Mouse (Mus musculus) liver (tissue): ENCODE results near the gene Catsperb.
"Not testable (repeated sequence)": the region's sequence is repeated elsewhere in the genome, so short reads cannot be mapped to it uniquely, and the experiment has no call there.

ENCODE experiments used
- DNase-seq: peaks from one replicate; pipeline ENCODE4 v3.0.0-alpha.2; 2020; ENCODE audit warnings: mixed read lengths

The Catsperb gene

DNA sequence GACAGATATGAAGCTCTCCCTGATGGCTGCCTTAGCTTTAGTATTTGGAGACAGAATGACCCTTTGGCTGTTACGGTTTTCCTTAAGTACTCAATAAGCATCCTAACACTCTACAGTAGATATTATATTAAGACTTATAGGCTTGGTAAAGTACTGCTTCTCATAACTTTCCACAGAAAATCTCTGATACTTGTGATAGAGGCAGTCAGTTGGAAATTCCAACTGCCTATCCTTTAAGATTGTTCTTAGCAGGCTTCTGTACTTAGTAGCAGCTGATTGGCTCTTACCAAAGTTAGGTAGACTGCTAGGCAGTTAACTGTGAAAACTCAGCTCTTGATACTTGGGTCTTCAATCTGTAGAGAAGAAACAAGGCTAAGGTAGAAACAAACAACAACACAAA, at the start of gene Catsperb:
Gene Catsperb, plus strand, starts transcription at position 301 of the 400 bp plus-strand sequence.
- not testable (repeated sequence) for DNase-seq

DNA sequence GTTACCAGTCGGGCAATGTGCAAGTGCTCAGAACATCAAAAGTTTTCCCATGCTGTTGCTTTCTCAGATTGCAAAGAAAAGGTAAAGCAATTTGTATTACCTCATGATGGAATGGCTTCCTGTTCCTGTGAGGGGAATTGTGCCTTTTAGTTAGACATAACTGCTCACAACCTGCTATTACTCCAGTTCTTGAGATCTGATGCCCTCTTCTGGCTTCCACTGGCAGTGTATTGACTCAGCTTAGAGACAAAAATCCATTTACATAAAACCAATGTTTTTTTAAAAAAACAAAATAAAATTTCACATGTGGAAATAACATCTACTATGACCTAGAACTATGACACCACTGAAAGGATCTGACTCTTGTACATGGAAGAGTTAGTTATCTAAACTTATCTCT, 43.0 kb upstream of the Catsperb start:
- DNase-seq = not testable (repeated sequence)

DNA sequence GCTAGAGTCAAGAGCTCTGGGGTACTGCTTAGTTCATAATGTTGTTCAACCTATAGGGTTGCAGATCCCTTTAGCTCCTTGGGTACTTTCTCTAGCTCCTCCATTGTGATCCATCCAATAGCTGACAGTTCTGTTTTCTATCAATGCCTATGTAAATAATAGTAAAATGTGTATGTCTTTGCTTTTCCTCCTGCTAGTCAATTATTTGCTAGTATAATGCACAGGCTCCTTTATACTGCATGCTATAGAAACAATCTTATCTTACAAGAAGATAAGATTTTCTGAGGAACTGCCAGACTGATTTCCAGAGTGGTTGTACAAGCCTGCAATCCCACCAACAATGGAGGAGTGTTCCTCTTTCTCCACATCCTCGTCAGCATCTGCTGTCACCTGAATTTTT, 23.0 kb upstream of the Catsperb start:
- not testable (repeated sequence) for DNase-seq

DNA sequence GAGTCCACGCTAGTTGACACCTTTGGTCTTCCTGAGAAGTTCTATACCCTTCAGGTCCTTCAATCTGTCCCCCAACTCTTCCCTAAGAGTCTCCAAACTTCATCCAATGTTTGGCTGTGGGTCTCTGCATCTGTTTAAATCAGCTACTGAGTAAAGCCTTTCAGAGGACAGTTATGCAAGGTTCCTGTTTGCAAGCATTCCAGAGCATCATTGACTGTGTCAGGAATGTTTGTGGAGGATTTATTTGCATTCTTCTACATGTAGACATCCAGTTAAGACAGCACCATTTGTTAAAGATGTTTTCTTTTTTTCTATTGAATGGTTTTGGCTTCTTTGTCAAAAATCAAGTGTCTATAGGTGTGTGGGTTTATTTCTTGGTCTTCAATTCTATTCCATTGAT, 21.7 kb downstream of the Catsperb start:
- DNase-seq = no peak

DNA sequence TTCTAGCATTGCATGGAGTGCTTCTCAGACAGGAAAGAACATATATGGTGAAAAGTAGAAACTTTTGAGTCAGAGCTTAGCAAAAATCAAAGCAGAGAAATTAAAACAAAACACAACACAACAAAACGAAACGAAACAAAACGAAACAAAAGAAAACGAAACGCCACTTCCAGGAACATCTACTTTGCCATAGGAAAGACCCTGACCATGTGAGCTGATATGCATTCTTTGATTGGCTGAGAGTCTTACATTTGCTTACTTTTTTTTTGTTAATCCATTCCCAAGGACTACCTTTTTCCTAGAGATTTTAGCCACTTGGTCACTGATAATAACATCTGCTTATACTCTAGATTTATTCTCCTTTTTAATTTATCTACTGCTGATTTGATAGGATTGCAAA, 57.6 kb downstream of the Catsperb start:
- no peak for DNase-seq

DNA sequence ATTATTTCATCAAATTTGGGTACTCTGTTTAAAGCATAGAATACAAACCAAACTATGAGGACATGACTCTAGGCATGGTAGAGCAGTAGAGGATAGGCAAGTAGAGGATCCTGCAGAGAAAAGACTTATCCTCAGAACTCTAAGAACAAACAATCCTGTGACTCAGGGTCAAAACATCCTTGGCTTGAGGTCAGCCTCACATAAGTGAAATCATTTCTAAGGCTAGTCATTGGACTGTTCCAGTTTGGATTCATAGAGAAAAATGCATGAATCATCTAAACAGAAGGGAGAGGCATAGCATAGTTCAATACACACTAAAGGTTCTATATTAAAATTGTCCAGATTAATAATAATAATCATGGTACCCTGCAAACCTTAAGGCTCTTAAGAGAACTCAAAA, 79.1 kb downstream of the Catsperb start:
- DNase-seq = no peak

DNA sequence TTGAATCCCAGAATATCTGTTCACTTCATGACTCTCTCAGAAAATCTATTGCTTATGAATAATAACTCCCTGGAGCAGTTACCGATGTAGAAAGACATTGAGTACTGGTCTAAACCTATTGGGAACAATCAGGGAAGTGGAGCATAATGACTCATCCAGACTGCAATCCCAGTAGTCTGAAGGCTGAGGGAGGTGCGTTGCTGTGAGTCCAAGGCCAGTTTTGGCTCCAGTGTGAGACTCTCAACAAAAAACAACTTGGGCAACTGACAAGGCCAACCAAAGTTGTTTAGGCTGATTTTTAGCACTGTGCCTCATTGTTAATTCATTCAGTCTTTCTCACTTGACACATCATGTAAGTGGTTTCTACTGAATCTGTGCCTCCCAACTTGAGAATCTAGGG, 106.9 kb downstream of the Catsperb start:
- DNase-seq = not testable (repeated sequence)

DNA sequence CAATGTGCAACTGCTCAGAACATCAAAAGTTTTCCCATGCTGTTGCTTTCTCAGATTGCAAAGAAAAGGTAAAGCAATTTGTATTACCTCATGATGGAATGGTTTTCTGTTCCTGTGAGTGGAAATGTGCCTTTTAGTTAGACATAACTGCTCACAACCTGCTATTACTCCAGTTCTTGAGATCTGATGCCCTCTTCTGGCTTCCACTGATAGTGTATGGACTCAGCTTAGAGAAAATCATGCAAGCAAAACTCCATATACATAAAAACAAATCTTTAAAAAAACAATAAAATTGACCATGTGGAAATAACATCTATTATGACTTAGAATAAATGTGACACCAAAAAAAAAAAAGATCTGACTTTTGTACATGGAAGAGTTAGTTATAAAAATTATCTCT, 202.2 kb downstream of the Catsperb start:
- DNase-seq = not testable (repeated sequence)

DNA sequence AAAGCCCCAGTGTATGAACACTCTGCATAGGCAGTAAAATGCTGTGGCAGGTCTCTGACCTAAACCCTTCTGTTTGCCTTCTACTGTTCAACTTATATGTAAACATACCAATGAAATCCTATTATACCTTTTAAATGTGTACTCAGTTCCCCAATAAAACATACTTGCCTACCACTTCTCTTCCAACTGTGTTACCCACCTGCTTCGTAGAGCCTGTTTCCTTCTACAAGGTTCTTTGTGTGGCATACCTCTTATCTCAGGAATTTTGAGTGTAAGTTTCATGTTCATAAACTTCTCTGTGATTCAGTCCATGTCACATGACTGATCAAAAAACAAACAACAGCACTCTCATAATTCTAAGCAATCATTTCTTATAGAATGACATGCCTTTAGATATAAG, 228.7 kb downstream of the Catsperb start:
- no peak for DNase-seq

DNA sequence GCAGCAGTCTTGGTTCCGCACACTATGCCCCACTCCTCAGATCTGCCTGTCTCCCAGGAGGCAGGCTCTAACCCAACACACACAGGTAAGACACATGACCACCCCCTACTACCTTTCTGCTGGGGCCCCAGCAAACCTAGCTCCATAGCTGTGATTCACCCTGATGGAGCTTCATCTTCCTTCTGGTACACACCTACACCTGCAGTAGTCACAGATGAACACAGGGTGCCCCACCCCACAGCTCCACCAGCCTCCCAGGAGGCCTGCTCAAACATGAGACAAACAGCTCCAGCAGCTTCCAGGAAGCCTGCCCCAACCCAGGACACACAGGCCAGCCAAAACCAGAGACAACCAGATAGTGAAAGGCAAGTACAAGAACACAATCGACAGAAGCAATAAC, 263.0 kb downstream of the Catsperb start:
- DNase-seq = no peak
